Mouse (Mus musculus) midbrain, embryonic 11.5 days (tissue): Measurements from ENCODE around the gene Trmt13. TPM values are rescaled to one million over a fixed set of nuclear protein-coding genes. Genes with fewer than 3 reads are reported as not detected.
"Not testable (repeated sequence)": the region's sequence is repeated elsewhere in the genome, so short reads cannot be mapped to it uniquely, and the experiment has no call there.

Experiments used
- ATAC-seq: fragments of 200-750 bp; cut with Nextera tagmentation; 2 replicates; pipeline ENCODE4 v1.8.0; 2017; ENCODE audit warnings: moderate TSS enrichment, moderate library complexity; ENCODE audit not compliant: low FRiP score
- DNase-seq: peaks from one replicate; pipeline ENCODE4 v3.0.0; 2015; ENCODE audit warnings: low spot score; ENCODE audit errors: missing footprints
- H3K27ac ChIP-seq: fragments of 300-500 bp; sonication (generic); 2 replicates; pipeline ENCODE4 v1.5.1; 2014; ENCODE audit warnings: low read depth, low read length
- H3K27me3 ChIP-seq: fragments of 300-500 bp; sonication (generic); 2 replicates; pipeline ENCODE4 v1.6.1; 2014; ENCODE audit warnings: mild to moderate bottlenecking, low read length, moderate library complexity, mixed read lengths; ENCODE audit not compliant: control insufficient read depth, insufficient read depth
- H3K36me3 ChIP-seq: fragments of 300-500 bp; sonication (generic); 2 replicates; pipeline ENCODE4 v1.6.1; 2014; ENCODE audit warnings: mild to moderate bottlenecking, low read length, moderate library complexity, mixed read lengths; ENCODE audit not compliant: control insufficient read depth, insufficient read depth
- H3K4me1 ChIP-seq: fragments of 300-500 bp; sonication (generic); 2 replicates; pipeline ENCODE4 v1.6.1; 2014; ENCODE audit warnings: low read length; ENCODE audit not compliant: control insufficient read depth, insufficient read depth
- H3K4me2 ChIP-seq: fragments of 300-500 bp; sonication (generic); 2 replicates; pipeline ENCODE4 v1.6.1; 2014; ENCODE audit warnings: mild to moderate bottlenecking, moderate library complexity
- H3K4me3 ChIP-seq: fragments of 300-500 bp; sonication (generic); 2 replicates; pipeline ENCODE4 v1.5.1; 2014; ENCODE audit warnings: low read depth, low read length
- H3K9ac ChIP-seq: fragments of 300-500 bp; sonication (generic); 2 replicates; pipeline ENCODE4 v1.6.1; 2014; ENCODE audit warnings: low read length
- H3K9me3 ChIP-seq: fragments of 300-500 bp; sonication (generic); 2 replicates; pipeline ENCODE4 v1.6.1; 2016; ENCODE audit warnings: low read length; ENCODE audit not compliant: control insufficient read depth
- WGBS: fragments of 180-500 bp; shearing (Covaris S2); extraction: QIAGEN DNeasy Blood & Tissue Kit; methylation state at CpG from one replicate; pipeline ENCODE4 v1.1.7; 2014; 5-methylcytosine and 5-hydroxymethylcytosine counted together
- polyA plus RNA-seq: library from polyadenylated mRNA; unstranded; fragments of >200 nt; fragmentation: Nextera tagmentation; extraction: Ambion mirVana; gene quantifications from 2 replicates; pipeline ENCODE4 v1.2.1, GENCODE M21; 2014

Trmt13 gene
- polyA plus RNA-seq = 21.1 and 23.5 TPM in 2 replicates

GRCm38 (mm10) chr3:116614295-116614892 is at the start of gene Trmt13:
TSS of gene Trmt13 (minus strand) at chr3:116614587.
- Histone ChIP-seq H3K4me3 (no peak within 1 kb of the TSS), H3K9me3 (no peaks in the 10 kb centered on the region), H3K4me2 (no peak within 1 kb of the TSS), H3K36me3 (peaks cover 7% of the 10 kb centered on the region), H3K27me3 (no peaks in the 10 kb centered on the region), H3K9ac (no peak within 1 kb of the TSS), H3K27ac (no peak within 1 kb of the TSS), H3K4me1 (no peaks in the 10 kb centered on the region)
- WGBS = 85% methylated on average over 10 of the region's 10 CpGs
- ATAC-seq (no peak), DNase-seq (no peak)

- no peaks in the 10 kb centered on the region for H3K36me3 ChIP-seq
- H3K9ac ChIP-seq = peak within 1 kb of the TSS; percentile 97
- H3K27ac ChIP-seq = peak within 1 kb of the TSS; percentile 80
- H3K9me3 ChIP-seq = no peaks in the 10 kb centered on the region
- H3K4me3 ChIP-seq = peak within 1 kb of the TSS; percentile 95
- H3K4me1 ChIP-seq = peaks cover 17% of the 10 kb centered on the region
- under 1% methylated on average over 39 of the region's 39 CpGs for WGBS
- H3K27me3 ChIP-seq = no peaks in the 10 kb centered on the region
- DNase-seq (peak; percentile 100), ATAC-seq (peak; percentile 99)
- H3K4me2 ChIP-seq = peak within 1 kb of the TSS; percentile 75
Measured at GRCm38 (mm10) chr3:116662463-116662863, 48.1 kb upstream of the Trmt13 start, which contains the start of gene Mfsd14a. TSS of gene Mfsd14a (minus strand) at chr3:116662677.

GRCm38 (mm10) chr3:116661870-116662414 is 47.6 kb upstream of the Trmt13 start:
- peak; percentile 95 for DNase-seq

DNA sequence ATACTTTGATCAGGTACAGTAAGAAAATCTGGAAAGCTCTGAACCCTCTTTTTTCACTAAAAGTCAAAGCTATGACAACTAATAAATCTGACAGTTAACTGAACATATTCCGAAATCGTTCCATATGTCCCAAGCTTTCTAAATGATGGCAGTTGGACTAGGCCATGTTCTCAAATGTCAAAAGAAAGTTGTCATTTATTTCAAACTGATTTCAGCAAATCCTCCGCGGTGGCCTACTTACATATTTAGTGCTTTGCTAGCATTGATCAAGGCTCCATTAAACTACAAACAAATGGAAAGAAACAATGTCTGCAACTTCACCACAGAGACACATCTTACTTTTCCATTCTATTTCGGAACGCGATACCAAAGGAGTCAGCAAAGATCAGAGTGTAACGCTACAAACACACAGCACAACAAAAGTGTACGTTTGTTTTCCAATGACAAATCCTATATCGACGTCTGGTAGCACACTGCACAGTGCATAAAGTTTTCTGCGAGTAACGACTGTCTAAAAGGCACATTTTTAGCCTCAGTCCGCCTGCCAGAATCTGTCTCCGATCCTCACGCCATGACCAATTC is 47.0 kb upstream of the Trmt13 start:
- 0 out of 2 replicates have a peak, but pooled peaks have one; percentile 0 for ATAC-seq
- 9% methylated on average over 16 of the region's 16 CpGs for WGBS

More at GRCm38 (mm10) chr3:116661870-116662414, 47.6 kb upstream of the Trmt13 start:
- H3K4me3 ChIP-seq = peak overlapping the region; percentile 95
- H3K9me3 ChIP-seq = no peaks in the 10 kb centered on the region
- H3K4me1 ChIP-seq = peaks cover 17% of the 10 kb centered on the region
- peak overlapping the region; percentile 97 for H3K9ac ChIP-seq
- peak overlapping the region; percentile 80 for H3K27ac ChIP-seq
- under 1% methylated on average over 61 of the region's 68 CpGs for WGBS
- ATAC-seq = peak; percentile 89
- no peaks in the 10 kb centered on the region for H3K27me3 ChIP-seq
- no peaks in the 10 kb centered on the region for H3K36me3 ChIP-seq
- H3K4me2 ChIP-seq = peak overlapping the region; percentile 75

GRCm38 (mm10) chr3:116659856-116660430 is 45.6 kb upstream of the Trmt13 start:
- H3K9me3 ChIP-seq = no peaks in the 10 kb centered on the region
- no peak overlapping the region for H3K27ac ChIP-seq
- peaks cover 19% of the 10 kb centered on the region for H3K4me1 ChIP-seq
- no peak for DNase-seq
- 86% methylated on average over 13 of the region's 13 CpGs for WGBS
- no peaks in the 10 kb centered on the region for H3K27me3 ChIP-seq
- H3K36me3 ChIP-seq = no peaks in the 10 kb centered on the region
- no peak overlapping the region for H3K9ac ChIP-seq
- no peak overlapping the region for H3K4me2 ChIP-seq
- H3K4me3 ChIP-seq = no peak overlapping the region
- ATAC-seq = no peak

More for the DNA sequence above, 47.0 kb upstream of the Trmt13 start:
- peak; percentile 95 for DNase-seq
- peak overlapping the region; percentile 80; the same call in 1 of the 2 replicates for H3K27ac ChIP-seq
- H3K27me3 ChIP-seq = no peaks in the 10 kb centered on the region
- peak overlapping the region; percentile 97 for H3K9ac ChIP-seq
- H3K4me1 ChIP-seq = peaks cover 19% of the 10 kb centered on the region
- H3K36me3 ChIP-seq = no peaks in the 10 kb centered on the region
- peak overlapping the region; percentile 75 for H3K4me2 ChIP-seq
- H3K4me3 ChIP-seq = peak overlapping the region; percentile 95
- H3K9me3 ChIP-seq = no peaks in the 10 kb centered on the region

DNA sequence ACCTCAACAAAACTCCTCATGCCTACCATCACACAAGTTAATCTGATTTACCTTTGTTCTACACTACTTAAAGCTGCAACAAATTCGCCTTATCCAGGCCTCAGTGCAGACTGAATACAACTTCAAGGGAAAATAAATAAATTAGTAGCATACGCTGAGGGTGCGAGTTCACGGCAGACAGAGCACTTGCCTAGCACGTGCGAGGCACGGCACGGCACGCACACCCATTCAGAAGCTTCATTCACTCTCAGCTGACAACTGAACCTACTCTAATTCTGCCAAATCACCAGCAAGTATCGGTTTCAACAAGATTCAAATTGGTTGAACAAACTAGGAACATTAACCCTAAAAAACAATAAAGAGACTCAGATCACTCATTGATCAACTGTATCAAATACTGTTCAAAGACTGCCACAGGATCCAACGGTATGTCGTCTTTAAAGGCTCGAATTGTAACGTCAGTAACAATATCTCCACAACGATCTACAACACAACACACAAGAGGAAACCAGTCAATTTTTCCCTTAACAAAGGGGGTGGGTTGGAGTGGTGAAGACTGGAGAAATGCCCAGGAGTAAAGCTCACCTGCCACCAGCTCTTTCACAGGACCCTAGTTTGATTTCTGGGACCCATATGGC is 44.7 kb upstream of the Trmt13 start:
- H3K9me3 ChIP-seq = no peaks in the 10 kb centered on the region
- H3K4me3 ChIP-seq = no peak overlapping the region
- no peaks in the 10 kb centered on the region for H3K27me3 ChIP-seq
- peaks cover 19% of the 10 kb centered on the region for H3K4me1 ChIP-seq
- ATAC-seq = no peak
- DNase-seq = no peak
- no peak overlapping the region for H3K9ac ChIP-seq
- no peak overlapping the region for H3K4me2 ChIP-seq
- WGBS = 74% methylated on average over 15 of the region's 15 CpGs
- no peaks in the 10 kb centered on the region for H3K36me3 ChIP-seq
- no peak overlapping the region for H3K27ac ChIP-seq

DNA sequence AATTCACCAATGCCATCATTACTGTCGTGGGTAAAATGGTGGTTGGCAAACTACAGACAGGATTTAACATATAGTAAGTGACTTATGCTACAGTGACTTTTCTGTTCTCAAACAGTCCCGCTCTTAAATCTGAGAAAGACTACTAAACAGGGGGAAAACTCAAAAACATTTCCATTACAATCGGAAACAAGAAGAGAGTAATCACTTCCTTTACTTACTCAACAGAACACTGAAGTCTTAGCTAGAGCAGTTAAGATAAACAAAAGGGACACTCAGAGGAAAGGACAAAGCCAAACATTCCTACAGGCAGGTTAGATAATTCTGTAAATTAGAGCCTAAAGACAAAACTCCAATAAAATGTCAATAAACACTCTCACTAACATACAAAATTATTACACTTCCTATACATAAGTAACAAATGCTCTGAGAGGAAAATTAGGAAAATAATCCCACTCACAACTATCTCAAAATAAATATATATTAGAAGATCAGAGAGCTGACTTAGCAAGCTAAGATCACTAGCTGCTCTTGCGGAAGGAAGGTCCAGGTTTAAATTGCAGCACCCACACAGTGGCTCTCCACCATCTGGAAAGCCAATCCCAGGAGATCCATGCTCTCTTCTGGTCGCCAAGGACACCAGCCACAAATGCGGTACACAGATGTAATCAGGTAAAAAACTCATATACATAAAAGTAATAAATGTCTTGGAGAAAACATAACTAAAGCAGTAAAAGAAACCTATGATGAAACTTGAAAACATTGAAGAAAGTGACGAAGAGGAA is 42.0 kb upstream of the Trmt13 start:
- Histone ChIP-seq H3K9ac (no peak overlapping the region), H3K4me2 (no peak overlapping the region), H3K27ac (no peak overlapping the region), H3K9me3 (no peaks in the 10 kb centered on the region), H3K36me3 (no peaks in the 10 kb centered on the region), H3K27me3 (no peaks in the 10 kb centered on the region), H3K4me3 (no peak overlapping the region), H3K4me1 (peaks cover 19% of the 10 kb centered on the region)
- 87% methylated on average over 7 of the region's 7 CpGs for WGBS
- no peak for DNase-seq
- no peak for ATAC-seq

DNA sequence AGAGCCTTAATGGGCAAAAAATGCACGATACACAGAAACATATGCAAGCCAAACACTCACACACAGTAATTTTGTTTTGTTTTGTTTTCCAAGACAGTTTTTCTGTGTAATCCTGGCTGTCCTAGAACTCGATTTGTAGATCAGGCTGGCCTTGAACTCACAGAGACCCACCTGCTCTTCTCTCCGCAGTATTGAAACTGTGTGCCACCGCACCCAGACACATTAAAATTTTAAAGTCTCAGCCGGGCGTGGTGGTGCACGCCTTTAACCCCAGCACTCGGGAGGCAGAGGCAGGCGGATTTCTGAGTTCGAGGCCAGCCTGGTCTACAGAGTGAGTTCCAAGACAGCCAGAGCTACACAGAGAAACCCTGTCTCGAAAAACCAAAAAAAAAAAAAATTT is 39.7 kb upstream of the Trmt13 start:
- 93% methylated on average over 11 of the region's 11 CpGs for WGBS
- not testable (repeated sequence) for DNase-seq, H3K4me2 ChIP-seq, H3K9ac ChIP-seq, H3K4me1 ChIP-seq, H3K27ac ChIP-seq, H3K4me3 ChIP-seq, ATAC-seq, H3K36me3 ChIP-seq, H3K27me3 ChIP-seq, H3K9me3 ChIP-seq
